Mouse (Mus musculus): ENCODE measurements around the gene Kcnv2. TPM values are rescaled to one million over a fixed set of nuclear protein-coding genes. Genes with fewer than 3 reads are reported as not detected.
A peak's percentile ranks its signal among the peaks of the same experiment; 100 is the strongest.

Gene Kcnv2
- polyA plus RNA-seq, 1 experiment from 2014 or later, result not detected

DNA sequence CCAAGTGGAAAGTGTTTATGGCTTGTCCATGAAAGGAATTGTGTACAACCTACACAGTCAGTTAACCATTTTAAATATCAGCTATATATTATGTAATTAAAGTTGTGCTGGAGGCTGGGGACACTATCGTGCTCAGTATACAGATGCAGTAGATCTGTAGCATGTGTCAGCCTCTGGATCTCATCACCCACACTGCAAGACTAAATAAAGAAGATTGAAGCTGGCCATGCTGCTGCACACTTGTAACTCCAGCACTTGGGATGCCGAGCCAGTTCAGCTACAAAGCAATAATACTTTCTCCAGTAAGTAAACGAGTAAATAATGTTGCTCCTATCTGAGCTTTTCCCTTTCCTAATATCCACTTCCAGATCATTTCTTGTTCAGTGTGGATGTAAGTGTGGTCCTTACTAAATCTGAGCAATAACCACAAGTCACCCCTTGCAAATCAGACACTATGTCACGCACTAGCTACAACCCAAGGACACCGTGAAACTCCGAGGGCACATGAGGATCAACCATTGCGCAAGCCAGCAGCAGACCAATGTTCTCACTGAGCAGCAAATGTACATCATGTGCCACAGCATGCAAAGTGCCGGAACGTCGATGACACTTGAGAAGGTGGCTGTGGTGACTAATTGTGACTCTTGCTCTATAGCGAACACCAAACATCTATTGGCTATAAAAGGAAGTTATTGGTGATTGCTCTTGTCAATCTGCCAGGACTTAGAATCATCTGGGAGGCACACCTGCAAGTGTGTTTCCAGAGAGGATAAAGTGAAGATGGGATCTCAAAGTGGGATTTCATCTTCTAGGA is 9.9 kb upstream of the Kcnv2 start:
- H3K9ac ChIP-seq (replicated peaks), result no peak overlapping the region
- no peaks in the 10 kb centered on the region for H3K36me3 ChIP-seq (replicated peaks; ENCODE audit: insufficient read depth, low read length)
- peak; percentile 54 for DNase-seq
- H3K27ac ChIP-seq (ENCODE audit: low read depth), result no peak overlapping the region
- H3K4me2 ChIP-seq (ENCODE audit: low read depth, low read length), result no peak overlapping the region
- no peaks in the 10 kb centered on the region for H3K9me3 ChIP-seq (ENCODE audit: low read length)
- TF ChIP-seq EP300 (IDR thresholded peaks at IDR 0.05; ENCODE audit: low read depth) (peak; percentile 80), CTCF (IDR thresholded peaks at IDR 0.05; ENCODE audit: low read depth) (no peak)
- H3K4me3 ChIP-seq (ENCODE audit: low read depth, low read length), result no peak overlapping the region
- 61% methylated on average over 11 of the region's 11 CpGs for WGBS (ENCODE audit: insufficient replicate concordance)
- H3K27me3 ChIP-seq (ENCODE audit: insufficient read depth, low read length), result no peaks in the 10 kb centered on the region
- peak; percentile 89 for ATAC-seq
- no peaks in the 10 kb centered on the region for H3K4me1 ChIP-seq (ENCODE audit: insufficient read depth)

DNA sequence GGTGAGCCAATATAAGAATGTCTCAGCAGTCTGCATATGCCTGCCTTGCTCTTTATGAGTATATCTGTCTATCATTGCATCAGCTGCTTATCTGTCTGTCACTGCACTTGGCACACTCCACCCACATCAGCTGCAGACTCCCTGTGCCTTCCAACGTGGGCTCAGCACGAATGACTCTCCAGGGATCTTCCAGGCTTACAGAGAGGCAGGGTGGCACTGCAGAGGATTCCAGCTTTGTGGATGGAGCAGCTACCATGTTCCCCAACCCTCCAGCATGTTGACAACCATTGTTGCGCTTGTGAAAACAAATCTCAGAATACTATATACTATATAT is 9.3 kb upstream of the Kcnv2 start:
- H3K9ac ChIP-seq (replicated peaks), result no peak overlapping the region
- no peaks in the 10 kb centered on the region for H3K4me1 ChIP-seq (ENCODE audit: insufficient read depth)
- H3K9me3 ChIP-seq (ENCODE audit: low read length), result no peaks in the 10 kb centered on the region
- 43% methylated on average over 3 of the region's 3 CpGs for WGBS (ENCODE audit: insufficient replicate concordance)
- no peak overlapping the region for H3K4me3 ChIP-seq (ENCODE audit: low read depth, low read length)
- no peak overlapping the region for H3K4me2 ChIP-seq (ENCODE audit: low read depth, low read length)
- H3K36me3 ChIP-seq (replicated peaks; ENCODE audit: insufficient read depth, low read length), result no peaks in the 10 kb centered on the region
- DNase-seq (no peak), ATAC-seq (peak; percentile 66; the same call in 1 of the 2 replicates)
- no peaks in the 10 kb centered on the region for H3K27me3 ChIP-seq (ENCODE audit: insufficient read depth, low read length)
- TF ChIP-seq CTCF (IDR thresholded peaks at IDR 0.05; ENCODE audit: low read depth) (no peak), EP300 (IDR thresholded peaks at IDR 0.05; ENCODE audit: low read depth) (no peak)
- H3K27ac ChIP-seq (ENCODE audit: low read depth), result no peak overlapping the region

DNA sequence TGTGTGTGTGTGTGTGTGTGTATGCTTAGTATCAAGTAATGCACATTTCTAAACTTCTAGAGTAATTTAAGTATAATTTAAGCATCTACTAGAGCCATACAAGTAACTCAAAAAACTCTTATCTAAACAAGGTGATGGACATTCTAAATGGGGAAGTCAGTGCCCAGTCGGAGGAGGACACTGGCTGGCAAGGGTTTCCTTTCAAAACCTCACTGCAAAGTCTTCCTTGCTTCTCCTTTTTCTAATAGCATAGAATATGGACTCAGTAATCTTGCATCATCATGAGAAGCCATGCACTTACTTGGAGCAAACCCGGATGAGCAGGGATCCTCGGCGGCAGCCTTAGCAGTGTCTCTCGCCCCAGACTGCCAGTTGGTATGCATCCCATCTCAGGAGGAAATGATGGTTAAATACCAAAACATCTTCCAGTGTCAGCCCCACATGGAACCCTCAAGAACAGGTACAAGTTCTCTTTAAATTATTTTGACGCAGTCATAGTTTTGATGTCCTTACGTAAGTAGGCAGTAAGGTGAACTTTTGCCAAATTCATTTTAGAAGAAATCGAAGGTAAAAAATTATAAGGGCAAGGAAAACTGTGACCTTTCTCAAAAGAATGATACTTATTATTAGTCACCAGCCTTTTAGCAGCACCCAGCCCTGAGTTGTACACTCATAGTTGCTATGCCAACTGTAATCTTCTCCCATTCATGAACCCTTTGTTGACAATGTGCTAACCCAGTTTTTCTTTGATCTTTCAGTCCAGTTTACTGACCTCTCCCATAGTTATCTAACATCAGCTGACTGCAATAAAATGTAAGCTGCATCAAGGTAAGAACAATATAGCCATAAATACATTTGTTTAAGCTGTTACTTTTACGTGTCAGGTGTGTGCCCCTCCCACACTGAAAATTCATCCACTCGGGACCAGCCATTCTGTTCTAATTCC is 5.8 kb upstream of the Kcnv2 start:
- no peak for TF ChIP-seq EP300 (IDR thresholded peaks at IDR 0.05; ENCODE audit: low read depth)
- TF ChIP-seq CTCF (IDR thresholded peaks at IDR 0.05; ENCODE audit: low read depth), result no peak
- no peak overlapping the region for H3K4me3 ChIP-seq (ENCODE audit: low read depth, low read length)
- no peaks in the 10 kb centered on the region for H3K4me1 ChIP-seq (ENCODE audit: insufficient read depth)
- no peaks in the 10 kb centered on the region for H3K9me3 ChIP-seq (ENCODE audit: low read length)
- DNase-seq, result no peak
- no peaks in the 10 kb centered on the region for H3K36me3 ChIP-seq (replicated peaks; ENCODE audit: insufficient read depth, low read length)
- ATAC-seq, result peak; percentile 68
- H3K27ac ChIP-seq (ENCODE audit: low read depth), result no peak overlapping the region
- H3K4me2 ChIP-seq (ENCODE audit: low read depth, low read length), result no peak overlapping the region
- H3K9ac ChIP-seq (replicated peaks), result no peak overlapping the region
- 55% methylated on average over 10 of the region's 10 CpGs for WGBS (ENCODE audit: insufficient replicate concordance)
- no peaks in the 10 kb centered on the region for H3K27me3 ChIP-seq (ENCODE audit: insufficient read depth, low read length)

DNA sequence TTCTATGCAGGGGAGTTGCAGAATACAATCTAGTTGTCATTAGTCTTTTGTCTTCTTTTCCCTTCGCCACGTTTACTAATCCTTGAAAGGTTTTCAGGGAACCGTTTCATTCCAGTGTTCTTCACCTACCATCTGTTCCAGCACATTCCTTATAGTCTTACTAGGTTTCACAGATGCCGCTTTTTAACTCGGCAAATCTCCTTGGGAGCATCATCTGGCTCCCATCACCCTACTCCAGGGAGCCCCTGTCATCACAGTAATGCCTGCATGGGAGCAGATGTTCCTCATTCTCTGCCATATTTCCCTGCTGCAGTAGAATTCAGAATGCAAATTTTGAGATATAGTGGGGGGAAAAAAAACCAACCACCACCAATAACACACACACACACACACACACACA is 5.1 kb upstream of the Kcnv2 start:
- H3K27ac ChIP-seq (ENCODE audit: low read depth), result no peak overlapping the region
- no peak for TF ChIP-seq EP300 (IDR thresholded peaks at IDR 0.05; ENCODE audit: low read depth)
- no peak for TF ChIP-seq CTCF (IDR thresholded peaks at IDR 0.05; ENCODE audit: low read depth)
- no peaks in the 10 kb centered on the region for H3K36me3 ChIP-seq (replicated peaks; ENCODE audit: insufficient read depth, low read length)
- H3K4me3 ChIP-seq (ENCODE audit: low read depth, low read length), result no peak overlapping the region
- H3K9me3 ChIP-seq (ENCODE audit: low read length), result no peaks in the 10 kb centered on the region
- H3K4me2 ChIP-seq (ENCODE audit: low read depth, low read length), result no peak overlapping the region
- 83% methylated on average over 5 of the region's 5 CpGs for WGBS (ENCODE audit: insufficient replicate concordance)
- no peaks in the 10 kb centered on the region for H3K27me3 ChIP-seq (ENCODE audit: insufficient read depth, low read length)
- no peaks in the 10 kb centered on the region for H3K4me1 ChIP-seq (ENCODE audit: insufficient read depth)
- DNase-seq, result no peak
- no peak overlapping the region for H3K9ac ChIP-seq (replicated peaks)
- ATAC-seq, result no peak

DNA sequence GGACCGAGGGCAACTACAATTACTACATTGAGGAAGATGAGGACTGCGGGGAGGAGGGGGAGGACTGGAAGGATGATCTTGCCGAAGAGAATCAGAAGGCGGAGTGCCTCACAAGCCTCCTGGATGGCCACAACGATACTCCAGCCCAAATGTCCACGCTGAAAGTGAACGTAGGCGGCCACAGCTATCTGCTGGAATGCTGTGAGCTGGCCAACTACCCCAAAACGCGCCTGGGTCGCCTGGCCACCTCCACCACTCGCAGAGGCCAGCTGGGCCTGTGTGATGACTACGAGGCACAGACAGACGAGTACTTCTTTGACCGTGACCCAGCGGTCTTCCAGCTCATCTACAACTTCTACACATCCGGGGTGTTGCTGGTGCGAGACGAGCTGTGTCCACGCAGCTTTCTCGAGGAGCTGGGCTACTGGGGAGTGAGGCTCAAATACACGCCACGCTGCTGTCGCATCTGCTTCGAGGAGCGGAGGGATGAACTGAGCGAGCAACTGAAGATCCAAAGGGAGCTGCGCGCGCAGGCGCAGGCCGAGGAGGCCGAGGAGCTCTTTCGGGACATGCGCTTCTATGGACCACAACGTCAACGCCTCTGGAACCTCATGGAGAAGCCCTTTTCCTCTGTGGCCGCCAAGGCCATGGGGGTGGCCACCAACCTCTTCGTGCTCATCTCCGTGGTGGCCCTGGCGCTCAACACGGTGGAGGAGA is 681 bp downstream of the Kcnv2 start:
- H3K9me3 ChIP-seq (ENCODE audit: low read length), result no peaks in the 10 kb centered on the region
- H3K27me3 ChIP-seq (ENCODE audit: insufficient read depth, low read length), result no peaks in the 10 kb centered on the region
- H3K36me3 ChIP-seq (replicated peaks; ENCODE audit: insufficient read depth, low read length), result no peaks in the 10 kb centered on the region
- ATAC-seq, result no peak
- no peaks in the 10 kb centered on the region for H3K4me1 ChIP-seq (ENCODE audit: insufficient read depth)
- peak; percentile 10 for DNase-seq
- H3K9ac ChIP-seq (replicated peaks), result no peak overlapping the region
- H3K4me2 ChIP-seq (ENCODE audit: low read depth, low read length), result no peak overlapping the region
- H3K4me3 ChIP-seq (ENCODE audit: low read depth, low read length), result no peak overlapping the region
- 90% methylated on average over 42 of the region's 42 CpGs for WGBS (ENCODE audit: insufficient replicate concordance)
- TF ChIP-seq CTCF (IDR thresholded peaks at IDR 0.05; ENCODE audit: low read depth) (no peak), EP300 (IDR thresholded peaks at IDR 0.05; ENCODE audit: low read depth) (no peak)
- H3K27ac ChIP-seq (ENCODE audit: low read depth), result no peak overlapping the region

DNA sequence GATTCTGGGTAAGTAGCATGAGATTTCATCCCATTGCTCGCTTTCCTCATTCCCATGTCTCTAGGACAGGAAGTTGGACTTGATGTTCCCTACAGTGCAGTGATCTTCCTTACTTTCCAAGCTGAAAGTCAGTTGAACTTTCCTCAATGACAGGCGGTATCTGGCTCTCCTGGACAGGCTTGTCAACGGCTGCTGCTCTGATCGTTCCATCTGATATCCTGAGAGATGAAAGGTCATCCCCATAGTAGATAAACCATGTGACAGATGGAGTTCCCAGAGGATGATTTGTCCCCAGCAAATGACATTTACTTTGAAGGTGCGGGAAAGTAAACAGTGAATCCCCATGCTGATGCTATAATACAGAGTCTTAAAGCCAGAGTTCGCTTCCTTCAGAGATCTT is 3.2 kb downstream of the Kcnv2 start:
- WGBS (ENCODE audit: insufficient replicate concordance), result 57% methylated on average over 6 of the region's 6 CpGs

More for the DNA sequence above, 3.2 kb downstream of the Kcnv2 start:
- Histone ChIP-seq H3K36me3 (replicated peaks; ENCODE audit: insufficient read depth, low read length) (no peaks in the 10 kb centered on the region), H3K27me3 (ENCODE audit: insufficient read depth, low read length) (no peaks in the 10 kb centered on the region), H3K4me2 (ENCODE audit: low read depth, low read length) (no peak overlapping the region), H3K4me3 (ENCODE audit: low read depth, low read length) (no peak overlapping the region), H3K9ac (replicated peaks) (no peak overlapping the region), H3K4me1 (ENCODE audit: insufficient read depth) (no peaks in the 10 kb centered on the region), H3K9me3 (ENCODE audit: low read length) (no peaks in the 10 kb centered on the region), H3K27ac (ENCODE audit: low read depth) (no peak overlapping the region)
- ATAC-seq (no peak), DNase-seq (no peak)
- TF ChIP-seq EP300 (IDR thresholded peaks at IDR 0.05; ENCODE audit: low read depth), result no peak
- TF ChIP-seq CTCF (IDR thresholded peaks at IDR 0.05; ENCODE audit: low read depth), result no peak

Data from liver, postnatal 0 days (tissue).